Mouse (Mus musculus) c-Kit-positive CD71-positive TER-119-negative erythroid progenitor cells, embryonic 14.5 days (primary cell): ENCODE data around the gene Ctbp2.

Experiments used
- DNase-seq: peaks from one replicate; pipeline ENCODE4 v3.0.0-alpha.2; 2013; ENCODE audit warnings: low read depth

Gene Ctbp2

DNA sequence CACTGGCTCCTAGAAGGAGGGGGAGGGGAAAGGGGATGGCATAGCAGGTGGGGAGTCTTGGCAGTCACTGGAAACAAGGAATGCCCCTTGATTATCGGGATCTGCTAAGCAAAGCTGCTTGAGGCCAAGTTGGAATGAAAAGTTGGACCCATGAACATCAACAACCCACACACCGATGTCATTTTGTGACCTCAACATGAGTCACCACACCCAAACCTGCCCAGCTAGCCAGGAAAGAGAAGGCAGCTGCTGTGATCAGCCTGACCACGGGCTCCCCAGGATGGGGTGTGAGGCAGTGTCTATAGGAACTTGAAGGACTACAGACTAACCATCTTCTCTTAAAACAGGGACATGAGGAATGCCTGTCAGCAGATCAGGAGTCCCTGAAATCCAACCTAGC lies 38.7 kb downstream of the Ctbp2 start:
- no peak for DNase-seq

DNA sequence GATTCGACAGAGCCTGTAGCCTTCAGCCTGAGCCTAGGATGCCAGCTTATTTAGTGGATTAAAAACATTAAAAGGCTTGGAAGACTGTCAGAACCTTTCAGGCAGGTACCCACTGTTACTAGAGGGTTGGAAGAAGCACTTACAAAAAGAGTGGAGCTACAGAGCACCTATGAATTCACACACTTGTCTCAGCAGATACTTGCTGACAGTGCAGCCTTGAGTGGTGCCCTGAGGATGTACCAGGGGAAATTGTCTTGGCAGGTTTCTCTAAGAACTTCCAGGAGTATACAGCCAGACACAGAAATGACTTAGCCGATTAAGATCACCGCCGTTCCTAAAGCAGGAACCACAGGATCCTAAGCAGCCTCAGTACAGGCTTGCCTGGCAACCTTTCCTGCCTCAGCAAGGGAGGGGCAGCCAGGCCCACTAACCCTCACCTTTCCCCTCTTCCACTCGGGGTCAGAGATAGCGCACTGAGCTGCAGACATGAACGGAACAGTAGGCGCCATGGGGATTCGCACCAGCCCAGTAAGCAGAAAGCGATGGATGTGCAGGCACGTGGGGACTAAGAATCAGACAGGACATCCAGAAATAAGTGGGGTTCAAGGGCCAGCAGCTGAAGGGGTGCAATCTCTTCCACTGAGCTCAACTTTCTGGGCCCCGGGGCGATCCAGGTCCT lies 40.1 kb downstream of the Ctbp2 start:
- DNase-seq: no peak

DNA sequence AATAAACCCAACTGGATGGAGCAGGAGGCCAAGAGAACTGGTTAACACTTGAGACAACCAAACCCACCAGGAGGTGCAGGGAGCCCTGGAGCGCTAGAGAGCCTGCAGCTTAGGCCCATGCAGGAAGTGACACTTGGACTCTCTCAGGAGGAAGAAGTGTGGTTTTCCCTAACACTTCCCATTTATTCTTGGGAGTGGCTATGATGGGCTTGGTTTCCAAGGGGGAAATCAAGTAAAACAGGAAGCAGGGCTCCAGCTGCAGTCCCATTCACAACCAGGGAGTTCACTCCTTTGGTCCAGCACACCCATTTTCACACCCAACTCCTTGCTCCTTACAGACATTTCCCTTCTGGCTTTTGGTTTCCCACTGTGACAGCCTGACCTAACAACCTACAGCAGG lies 45.2 kb downstream of the Ctbp2 start:
- no peak for DNase-seq

DNA sequence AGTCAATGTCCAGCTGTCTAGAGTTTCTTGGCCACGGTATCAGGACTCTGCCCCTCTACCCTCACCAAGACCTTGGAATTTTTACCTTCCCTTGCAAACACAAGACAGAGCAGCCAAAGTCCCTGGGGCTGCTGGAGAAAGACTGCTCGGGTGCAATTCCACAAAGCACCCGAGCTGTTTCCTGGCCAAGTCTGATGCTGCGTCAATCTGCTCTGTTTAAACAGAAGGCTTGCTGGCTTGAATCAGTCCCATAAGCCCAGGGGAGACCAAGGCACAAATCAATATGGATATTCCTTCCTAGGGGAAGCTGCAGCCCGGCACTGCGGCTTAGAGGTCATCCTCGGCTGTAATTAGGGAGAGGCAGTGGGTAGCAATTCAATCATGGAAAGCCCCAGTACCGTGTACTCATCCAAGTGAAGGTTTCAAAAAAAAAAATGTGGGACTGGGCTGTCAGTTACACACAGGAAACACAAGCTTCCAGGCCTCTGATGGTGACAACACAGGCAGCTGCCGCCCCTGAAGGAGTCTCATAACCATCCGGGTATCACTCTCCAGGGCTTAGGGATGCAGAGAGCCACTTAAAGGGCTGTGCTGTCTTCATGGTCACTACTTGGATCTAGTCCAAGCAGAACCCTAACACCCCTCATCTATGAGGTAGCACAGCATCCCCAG lies 49.6 kb downstream of the Ctbp2 start:
- DNase-seq: no peak

DNA sequence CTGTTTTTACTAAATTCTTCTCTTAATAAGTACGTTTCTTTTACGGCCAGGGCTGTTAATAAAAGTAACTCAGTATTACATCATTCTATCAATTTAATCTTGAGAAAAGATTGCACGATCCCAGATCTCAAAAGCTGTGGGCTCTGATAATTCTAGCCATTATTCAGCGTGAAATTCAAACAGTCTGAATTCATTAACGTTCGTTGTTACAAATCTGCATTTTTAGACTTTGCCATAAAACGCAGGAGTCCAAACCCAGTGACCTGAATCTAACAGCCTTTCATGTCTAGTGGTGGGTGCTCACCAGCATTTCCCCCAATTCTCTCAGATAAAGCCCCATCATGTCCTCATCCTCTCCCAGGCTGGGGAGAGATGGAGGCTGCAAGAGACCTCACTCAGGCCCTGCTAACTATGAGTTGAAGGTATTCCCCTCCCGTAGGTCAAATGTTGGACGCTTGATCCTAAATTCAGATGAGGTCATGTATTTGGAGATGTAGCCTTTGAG lies 51.0 kb downstream of the Ctbp2 start:
- DNase-seq: no peak

DNA sequence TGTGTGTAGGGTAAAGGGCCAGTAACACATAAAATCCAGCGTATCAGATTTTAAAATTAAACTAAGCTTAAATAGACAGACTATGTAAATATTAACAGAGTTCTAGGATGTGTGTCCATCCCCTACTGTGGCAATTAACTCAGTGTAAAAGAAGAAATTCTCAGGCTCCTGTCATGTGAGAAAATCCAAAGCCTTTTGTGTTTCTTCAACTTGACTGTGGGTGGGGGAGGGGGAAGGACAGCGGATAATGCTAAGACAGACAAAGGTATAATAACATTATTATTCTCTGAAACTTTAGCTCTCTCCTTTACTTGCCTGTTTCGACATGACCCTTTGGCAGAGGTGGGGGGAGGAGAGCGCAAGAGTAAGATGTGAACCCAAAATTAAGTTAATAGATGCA lies 51.6 kb downstream of the Ctbp2 start:
- DNase-seq: no peak

DNA sequence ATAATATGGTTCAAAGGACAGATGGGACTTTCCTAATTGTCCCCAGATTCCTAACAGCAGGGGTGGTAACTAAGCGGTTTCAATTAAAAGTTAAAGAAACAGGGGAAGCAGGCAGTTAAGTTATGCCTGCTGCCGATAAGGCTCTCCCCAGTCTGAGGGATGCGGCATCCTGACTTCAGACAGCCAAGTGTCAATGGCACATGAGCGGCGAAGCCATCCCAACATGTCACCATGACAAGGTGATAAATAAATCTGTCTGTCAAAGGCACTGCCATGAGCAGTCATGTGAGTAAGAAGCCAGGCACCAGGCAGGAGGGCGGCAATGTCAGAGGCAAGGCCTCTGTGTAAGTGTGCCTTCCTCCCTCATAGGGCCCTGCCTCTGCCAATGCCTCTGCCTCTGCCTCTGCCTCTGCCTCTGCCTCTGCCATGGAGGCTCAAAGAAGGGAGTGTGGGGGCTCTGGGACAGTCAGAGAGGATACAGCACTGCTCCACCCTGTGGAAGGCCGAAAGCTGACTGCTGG lies 56.8 kb downstream of the Ctbp2 start:
- no peak for DNase-seq

DNA sequence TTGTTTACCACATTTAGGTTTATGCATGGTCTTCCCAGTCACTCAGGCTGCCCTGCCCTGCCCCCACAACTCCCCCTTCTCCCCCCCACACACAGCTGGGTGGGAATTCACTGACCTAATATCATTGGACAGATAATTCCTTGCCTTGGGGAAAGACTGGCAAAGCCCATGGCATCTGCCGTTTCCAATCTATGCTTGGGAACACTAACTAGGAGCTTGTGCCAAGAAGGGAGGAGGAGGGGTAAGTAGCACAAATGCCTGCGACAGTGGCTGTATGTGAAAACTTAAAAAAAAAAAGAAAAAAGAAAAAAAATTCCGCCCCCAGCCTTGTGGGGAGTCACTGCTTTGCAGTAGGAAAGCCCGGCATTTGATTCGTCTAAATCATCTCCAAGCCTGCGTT lies 57.4 kb downstream of the Ctbp2 start:
- no peak for DNase-seq

DNA sequence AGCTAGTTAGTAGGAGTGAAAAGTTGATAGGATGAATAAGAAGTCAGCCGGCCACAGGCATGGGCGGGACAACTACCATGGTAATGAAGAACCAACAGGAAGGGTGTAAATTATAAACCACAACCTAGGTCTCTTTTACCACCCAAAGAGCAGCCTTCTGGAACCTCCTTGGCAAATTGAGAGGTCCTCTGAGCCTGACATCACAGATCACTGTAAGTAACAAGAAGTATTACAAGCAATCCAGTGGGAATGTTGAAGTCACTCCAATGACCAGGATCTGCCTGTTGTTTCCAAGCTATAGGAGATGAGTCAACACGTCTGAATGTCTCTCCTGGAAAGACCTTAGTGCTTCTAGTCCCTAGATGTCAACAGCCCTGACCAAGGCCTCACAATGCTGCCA lies 62.1 kb downstream of the Ctbp2 start:
- DNase-seq: no peak

DNA sequence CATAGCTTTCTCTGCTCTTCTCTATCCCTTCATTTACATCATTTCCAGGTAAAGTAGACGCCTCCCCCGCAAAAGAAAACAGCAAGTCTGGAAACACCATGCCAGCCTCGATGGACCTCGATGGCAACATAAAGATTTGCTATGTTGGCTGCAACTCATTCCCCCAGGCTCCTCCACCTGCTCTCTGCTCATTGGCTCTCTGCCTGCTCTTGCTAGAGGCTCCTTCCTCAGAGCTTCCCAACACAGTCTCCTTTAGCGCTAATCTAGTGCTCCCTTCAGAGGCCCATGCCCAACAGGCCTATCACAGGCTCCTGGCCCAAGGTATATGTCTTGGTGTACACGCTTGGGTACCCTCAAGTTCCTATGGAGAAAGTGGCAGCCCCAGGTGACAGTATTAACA lies 64.0 kb downstream of the Ctbp2 start:
- no peak for DNase-seq

DNA sequence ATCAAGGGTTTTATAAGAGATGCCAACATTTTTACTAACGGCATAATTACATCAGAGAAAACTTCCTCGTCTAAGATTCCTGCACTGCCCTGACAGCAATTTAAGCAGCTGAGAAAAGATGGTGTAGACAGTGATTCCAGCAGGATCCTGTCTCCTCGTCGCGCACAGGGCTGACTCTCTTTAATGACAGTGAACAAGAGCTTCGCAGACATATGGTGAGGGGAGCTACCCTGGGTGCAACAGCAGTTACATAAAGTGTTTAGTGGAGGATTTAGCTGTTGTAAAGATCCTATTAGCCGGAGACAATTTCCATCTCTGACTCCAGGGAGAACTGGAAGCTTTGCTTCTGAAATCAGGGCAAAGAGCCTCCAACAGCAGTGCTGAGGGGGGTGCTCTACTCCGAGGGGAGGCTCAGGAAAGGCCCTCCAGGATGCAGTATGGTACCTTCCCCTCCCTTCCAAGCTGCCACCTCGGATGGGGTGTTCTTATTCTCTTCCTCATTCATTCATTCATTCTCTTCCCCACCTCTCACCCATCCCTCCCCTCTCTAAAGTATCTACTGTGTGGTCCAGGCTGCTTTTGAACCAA lies 64.5 kb downstream of the Ctbp2 start:
- DNase-seq: no peak

DNA sequence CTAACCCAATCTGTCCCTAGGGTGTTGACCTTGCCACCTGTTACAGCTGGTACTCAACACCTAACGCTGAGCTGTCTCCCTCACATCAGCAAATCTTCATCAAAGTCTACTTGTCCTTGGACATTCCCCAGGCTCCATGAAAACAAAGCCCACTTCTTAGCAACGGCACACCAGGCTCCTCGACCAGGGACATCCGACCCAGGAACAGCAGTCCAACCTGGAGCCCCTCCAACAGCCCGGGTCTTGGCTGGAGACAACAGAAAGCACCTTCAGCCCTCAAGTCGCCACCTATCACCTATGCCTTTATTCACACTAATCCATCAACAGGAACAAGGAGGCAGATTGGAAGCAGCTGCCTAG lies 65.0 kb downstream of the Ctbp2 start:
- DNase-seq: no peak

DNA sequence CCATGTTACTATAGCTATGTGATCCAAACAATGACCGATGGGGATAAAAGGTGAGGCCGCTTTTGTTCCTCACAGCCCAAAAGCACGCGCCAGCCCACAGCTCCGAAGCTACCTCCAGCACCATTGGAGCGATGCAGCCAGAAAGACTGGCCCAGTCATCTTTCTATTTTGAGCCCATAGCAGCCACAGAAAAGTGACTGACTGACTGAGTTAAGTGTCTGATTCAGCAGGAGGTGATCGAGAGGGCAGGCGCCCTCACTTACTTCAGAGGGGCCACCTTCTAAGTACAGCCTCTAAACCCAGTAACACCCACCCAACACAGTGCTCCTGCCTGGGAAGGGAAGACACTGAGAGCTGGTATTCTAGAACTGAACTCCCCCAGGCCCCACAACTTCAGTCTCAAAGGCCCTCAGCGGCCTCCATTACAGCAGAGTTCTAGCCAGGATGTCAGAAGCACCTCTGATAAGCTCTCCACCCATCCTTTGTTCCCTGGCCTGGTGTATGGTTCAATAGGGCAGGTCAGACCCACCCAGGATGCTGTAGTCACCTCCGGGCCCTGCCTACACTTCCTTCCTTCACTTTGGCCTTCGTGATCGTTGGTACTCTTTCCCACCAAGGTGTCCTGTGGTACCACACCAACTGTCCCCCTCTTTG lies 65.5 kb downstream of the Ctbp2 start:
- DNase-seq: no peak

DNA sequence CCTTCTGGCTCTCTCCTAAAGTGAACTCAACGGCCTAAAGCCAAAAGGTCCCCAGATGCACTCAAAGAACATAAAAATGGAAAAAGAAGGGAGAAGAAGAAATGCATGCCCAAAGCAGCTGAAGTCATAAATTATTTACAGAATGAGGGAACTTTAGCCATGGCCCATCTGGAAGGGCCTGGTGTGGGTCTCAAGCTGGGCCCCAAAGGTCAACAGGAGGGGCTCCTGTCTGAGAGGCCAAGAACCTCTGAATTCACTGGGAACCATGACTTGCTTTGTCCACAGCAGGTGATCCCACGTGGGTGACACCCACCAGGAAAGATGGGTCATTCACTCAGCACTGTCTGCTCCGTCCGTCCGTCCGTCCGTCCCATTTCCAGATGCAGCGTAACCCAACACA lies 67.2 kb downstream of the Ctbp2 start:
- no peak for DNase-seq

DNA sequence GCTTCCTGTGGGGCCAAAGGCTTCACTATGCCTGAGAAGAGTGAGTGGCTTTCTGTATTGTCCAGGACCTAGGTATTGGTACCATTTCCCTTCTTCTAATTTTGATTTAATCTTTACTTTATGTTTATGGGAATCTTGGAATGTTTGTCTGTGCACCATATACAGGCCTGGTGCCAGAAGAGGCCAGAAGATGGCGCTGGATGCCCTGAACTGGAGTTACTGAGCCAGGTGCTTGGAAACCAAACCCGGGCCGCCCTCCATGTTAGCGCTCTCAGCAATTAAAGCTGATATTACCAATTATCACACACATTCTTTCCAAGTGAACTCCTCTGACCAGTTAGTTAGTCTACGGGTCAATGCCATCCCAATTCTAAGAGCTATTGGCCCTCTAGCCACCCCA lies 69.7 kb downstream of the Ctbp2 start:
- DNase-seq: no peak

DNA sequence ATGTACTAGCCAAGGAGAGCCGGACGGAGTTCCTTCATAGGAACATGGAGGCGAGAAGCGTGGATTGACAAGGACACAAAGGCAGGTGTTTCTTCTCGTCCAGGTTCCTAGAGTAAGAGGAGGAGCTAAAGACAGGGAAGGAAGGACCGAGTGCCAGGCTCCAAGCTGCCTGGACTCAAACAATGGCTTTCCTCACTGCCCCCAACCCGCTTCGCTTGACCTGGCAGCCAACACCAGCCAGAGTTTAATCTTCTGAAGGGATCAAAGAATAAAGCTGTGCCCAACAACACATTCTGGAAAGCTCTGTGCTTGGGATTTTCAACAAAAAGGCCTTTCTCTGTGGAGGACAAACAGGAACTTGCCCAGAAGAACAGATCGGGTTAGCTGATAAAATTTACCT lies 70.4 kb downstream of the Ctbp2 start:
- DNase-seq: no peak

DNA sequence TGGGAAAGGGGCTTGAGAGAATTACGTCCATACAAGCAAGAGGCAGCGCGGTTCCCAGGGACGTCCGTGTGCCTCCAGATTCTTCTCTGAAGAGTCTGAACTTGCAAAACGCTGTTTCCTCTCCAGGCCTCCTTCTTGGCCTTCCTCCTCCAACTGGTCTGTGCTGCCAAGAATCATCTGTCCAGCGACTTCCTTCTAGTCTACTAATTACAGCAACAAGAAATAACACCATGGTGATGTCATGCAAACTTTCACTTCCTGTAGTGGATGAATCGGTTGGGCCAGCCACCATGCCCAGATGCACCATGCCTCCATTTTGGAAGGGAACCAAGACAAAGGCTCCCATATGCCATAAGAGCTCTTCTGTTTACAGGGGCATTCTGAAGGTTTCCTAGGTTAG lies 71.3 kb downstream of the Ctbp2 start:
- no peak for DNase-seq

DNA sequence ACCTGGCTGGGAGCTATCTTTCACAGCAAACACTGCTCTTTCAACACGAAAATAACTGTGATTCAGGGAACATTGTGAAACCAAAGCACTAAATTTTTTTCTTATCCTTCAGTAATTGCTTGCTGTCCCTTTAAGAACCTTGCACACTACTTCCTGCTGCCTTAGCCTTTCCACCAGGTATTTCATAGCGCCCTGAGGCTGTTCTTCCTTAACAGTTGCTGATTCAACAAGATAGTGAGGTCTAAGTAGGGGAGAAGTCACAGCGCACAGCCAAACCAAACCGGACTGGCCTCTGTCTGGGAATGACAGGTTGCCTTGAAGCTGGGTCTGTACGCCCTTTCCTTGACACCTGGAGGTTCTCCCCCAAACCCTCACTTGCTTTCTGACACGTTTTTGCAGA lies 73.5 kb downstream of the Ctbp2 start:
- no peak for DNase-seq

DNA sequence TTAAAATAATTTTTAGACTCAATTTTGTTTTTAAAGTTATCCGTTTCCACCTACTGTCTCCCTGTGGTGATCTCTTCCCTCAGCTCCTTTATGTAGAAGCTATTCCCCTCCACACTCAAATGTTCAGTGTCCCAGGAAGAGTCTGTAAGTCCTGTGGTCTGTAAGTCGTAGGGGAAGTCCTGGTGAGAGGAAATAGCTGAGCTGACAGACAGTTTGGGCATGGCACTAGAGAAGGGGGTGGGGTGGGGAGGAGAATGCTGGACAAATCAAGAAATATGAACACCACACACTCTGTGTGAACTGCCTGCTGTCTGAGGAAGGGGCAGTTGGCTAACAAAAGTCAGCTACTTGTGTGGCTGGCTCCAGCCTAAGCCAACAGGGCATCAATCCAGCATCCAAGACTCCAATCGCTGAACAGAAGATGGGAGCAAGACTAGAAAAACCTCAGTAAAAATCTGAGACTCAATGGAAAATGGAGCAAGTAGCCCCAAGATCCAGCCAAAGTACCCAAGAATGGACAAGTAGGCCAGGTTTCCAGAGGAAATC lies 76.0 kb downstream of the Ctbp2 start:
- no peak for DNase-seq

DNA sequence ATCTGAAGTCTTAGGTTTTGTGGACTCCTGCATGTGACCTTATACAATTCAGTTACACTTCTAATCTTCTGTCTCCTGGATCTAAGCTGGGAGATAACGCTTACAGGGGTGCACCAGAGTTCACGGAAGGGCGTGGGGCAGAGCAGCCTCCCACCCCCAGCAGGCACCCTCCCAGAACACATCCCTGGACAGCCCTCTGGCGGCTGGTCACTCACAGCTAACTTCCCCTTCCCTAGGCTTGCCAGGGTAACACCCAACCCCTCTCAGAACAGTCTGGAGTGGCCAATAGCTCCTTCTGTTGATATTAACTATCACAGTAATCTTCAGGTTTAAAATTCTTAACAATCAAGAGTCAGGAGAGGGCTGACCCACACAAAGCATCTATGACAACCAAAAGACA lies 76.9 kb downstream of the Ctbp2 start:
- DNase-seq: no peak

DNA sequence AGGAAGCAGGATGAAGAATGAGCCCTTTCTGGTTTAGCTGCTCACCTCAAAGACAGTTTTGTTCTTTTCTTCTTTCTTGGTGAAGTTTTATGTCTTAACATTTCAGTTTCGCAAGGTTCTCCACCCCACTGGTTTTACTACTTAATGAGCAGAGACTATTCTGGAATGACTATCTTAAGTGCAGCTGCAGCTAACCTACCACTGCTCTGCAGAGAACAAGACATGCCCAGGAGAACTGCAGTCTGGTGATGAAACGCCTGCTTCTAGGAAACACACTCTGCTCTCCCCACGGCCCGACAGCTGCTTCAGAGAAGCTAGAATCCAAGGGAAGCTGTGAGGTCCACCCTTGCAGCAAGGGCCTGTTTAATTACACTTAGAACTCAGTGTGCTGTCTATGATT lies 79.4 kb downstream of the Ctbp2 start:
- DNase-seq: no peak

DNA sequence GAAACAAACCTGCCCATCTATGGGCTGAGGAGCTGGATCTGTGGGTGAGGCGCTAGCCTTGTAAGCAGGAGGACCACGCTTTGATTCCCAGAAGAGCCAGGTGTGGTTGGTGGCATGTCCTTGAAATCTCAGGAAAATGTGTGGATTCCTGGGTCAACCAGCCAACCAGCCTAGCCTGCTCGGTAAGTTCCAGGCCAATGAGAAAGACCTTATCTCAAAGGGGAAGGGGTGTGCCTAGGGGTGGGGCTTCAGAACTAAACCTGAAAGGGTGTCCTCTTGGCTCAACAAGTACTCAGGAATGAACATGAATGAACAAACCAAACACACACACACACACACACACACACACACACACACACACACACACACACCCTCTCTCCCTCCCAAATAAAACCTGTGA lies 82.4 kb downstream of the Ctbp2 start:
- DNase-seq: no peak
